Mouse (Mus musculus): ENCODE measurements around the gene 1700007K13Rik. TPM values are rescaled to one million over a fixed set of nuclear protein-coding genes. Genes with fewer than 3 reads are reported as not detected.

1700007K13Rik gene
- total and polyA plus RNA-seq, 3 experiments = 0.74 to 0.98 TPM; not detected in 1

DNA sequence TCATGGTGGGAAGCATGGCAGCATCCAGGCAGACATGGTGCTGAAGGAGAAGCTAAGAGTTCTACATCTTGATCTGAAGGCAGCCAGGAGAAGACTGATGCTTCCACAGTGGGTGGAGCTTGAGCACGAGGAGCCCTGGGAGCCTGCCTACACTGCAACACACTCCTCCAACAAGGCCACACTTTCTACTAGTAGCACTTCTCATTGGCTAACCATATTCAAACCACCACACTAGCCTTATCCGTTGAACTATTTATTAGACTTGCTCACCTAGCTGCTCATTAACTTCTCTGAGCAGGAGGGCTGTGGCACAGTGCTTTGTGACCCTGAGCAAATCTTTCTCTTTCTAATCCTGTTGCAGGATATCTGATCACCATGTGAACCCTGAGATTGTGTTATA, 17.7 kb upstream of the 1700007K13Rik start:
- DNase-seq (ENCODE audit: extremely low read depth) = no peak
- dilution Hi-C loops (cut with MboI; ENCODE audit: extremely low pct_ligation_motif_present, extremely low pct_unique_long_range_greater_than_20kb, low sequenced_read_pairs) (no loop called here), in situ Hi-C loops (cut with MboI; ENCODE audit: low pct_ligation_motif_present, low pct_unique_long_range_greater_than_20kb, low sequenced_read_pairs) (no loop called here)
- Histone ChIP-seq H3K79me2 (replicated peaks; ENCODE audit: control insufficient read depth, extremely low read depth, insufficient read depth, poor library complexity, severe bottlenecking) (no peaks in the 10 kb centered on the region), H3K36me3 (replicated peaks in 1 of 2; ENCODE audit: control insufficient read depth in 1 of 2, insufficient read depth in 1 of 2, low read length in 1 of 2) (no peaks in the 10 kb centered on the region), H3K4me3 (replicated peaks in 1 of 3; ENCODE audit: low read depth in 2 of 3, low read length in 2 of 3, poor library complexity in 1 of 3) (no peak overlapping the region), H3K27me3 (replicated peaks) (peaks cover 20% of the 10 kb centered on the region), H3K4me2 (ENCODE audit: insufficient read depth, low read depth, poor library complexity, severe bottlenecking) (no peak overlapping the region), H3K9ac (ENCODE audit: insufficient read depth, low read depth) (no peak overlapping the region), H3K9me3 (replicated peaks; ENCODE audit: low read length) (peaks cover 2% of the 10 kb centered on the region), H3K27ac (ENCODE audit: insufficient read depth, low read depth) (no peak overlapping the region), H3K4me1 (ENCODE audit: control insufficient read depth in 1 of 2, insufficient read depth in 2 of 2) (no peaks in the 10 kb centered on the region)
- no peak for TF ChIP-seq RAD21 (IDR thresholded peaks at IDR 0.05; ENCODE audit: low read depth, low read length)
- TF ChIP-seq MAZ (IDR thresholded peaks at IDR 0.05; ENCODE audit: low read depth, low read length) = no peak
- no peak for TF ChIP-seq CHD1 (IDR thresholded peaks at IDR 0.05; ENCODE audit: low read depth, low read length)
- TF ChIP-seq UBTF (IDR thresholded peaks at IDR 0.05; ENCODE audit: low read depth, low read length) = no peak
- no peak for TF ChIP-seq PAX5 (IDR thresholded peaks at IDR 0.05; ENCODE audit: low read length)
- no peak for TF ChIP-seq SMC3 (IDR thresholded peaks at IDR 0.05; ENCODE audit: low read depth, low read length)
- no peak for TF ChIP-seq USF2 (conservative IDR thresholded peaks at IDR 0.05; ENCODE audit: low read depth, low read length)
- no peak for TF ChIP-seq ZC3H11A (IDR thresholded peaks at IDR 0.05; ENCODE audit: low read depth, low read length)
- no peak for TF ChIP-seq BHLHE40 (IDR thresholded peaks at IDR 0.05; ENCODE audit: low read depth, low read length)

- Histone ChIP-seq H3K4me3 (replicated peaks in 1 of 3; ENCODE audit: low read depth in 2 of 3, low read length in 2 of 3, poor library complexity in 1 of 3) (no peak overlapping the region), H3K4me2 (ENCODE audit: insufficient read depth, low read depth, poor library complexity, severe bottlenecking) (no peak overlapping the region), H3K27me3 (replicated peaks) (peaks cover 10% of the 10 kb centered on the region), H3K36me3 (replicated peaks in 1 of 2; ENCODE audit: control insufficient read depth in 1 of 2, insufficient read depth in 1 of 2, low read length in 1 of 2) (no peaks in the 10 kb centered on the region), H3K9me3 (replicated peaks; ENCODE audit: low read length) (no peaks in the 10 kb centered on the region), H3K27ac (ENCODE audit: insufficient read depth, low read depth) (no peak overlapping the region), H3K79me2 (replicated peaks; ENCODE audit: control insufficient read depth, extremely low read depth, insufficient read depth, poor library complexity, severe bottlenecking) (no peaks in the 10 kb centered on the region), H3K9ac (ENCODE audit: insufficient read depth, low read depth) (no peak overlapping the region), H3K4me1 (ENCODE audit: control insufficient read depth in 1 of 2, insufficient read depth in 2 of 2) (no peaks in the 10 kb centered on the region)
- no peak for DNase-seq (ENCODE audit: extremely low read depth)
- in situ Hi-C loops (cut with MboI; ENCODE audit: low pct_ligation_motif_present, low pct_unique_long_range_greater_than_20kb, low sequenced_read_pairs) = no loop called here
- dilution Hi-C loops (cut with MboI; ENCODE audit: extremely low pct_ligation_motif_present, extremely low pct_unique_long_range_greater_than_20kb, low sequenced_read_pairs) = no loop called here
- no peak for TF ChIP-seq BHLHE40 (IDR thresholded peaks at IDR 0.05; ENCODE audit: low read depth, low read length)
- TF ChIP-seq ZKSCAN1 (IDR thresholded peaks at IDR 0.05; ENCODE audit: borderline replicate concordance, low read depth, low read length) = no peak
- no peak for TF ChIP-seq POLR2AphosphoS2 (IDR thresholded peaks at IDR 0.05; ENCODE audit: low read depth, low read length)
- TF ChIP-seq MYC (IDR thresholded peaks at IDR 0.05; ENCODE audit: low read depth, low read length) = no peak
- TF ChIP-seq MXI1 (IDR thresholded peaks at IDR 0.05; ENCODE audit: low read depth, low read length) = no peak
- no peak for TF ChIP-seq RAD21 (IDR thresholded peaks at IDR 0.05; ENCODE audit: low read depth, low read length)
These were observed 13.4 kb upstream of the 1700007K13Rik start for GRCm38 (mm10) chr2:28479208-28480204.

Measured in CH12.LX (cell line).